Mouse (Mus musculus): ENCODE data around the gene Nr1i2. TPM values are rescaled to one million over a fixed set of nuclear protein-coding genes. Genes with fewer than 3 reads are reported as not detected.
"Not testable (repeated sequence)": the region's sequence is repeated elsewhere in the genome, so short reads cannot be mapped to it uniquely, and the experiment has no call there.

The Nr1i2 gene
- total RNA-seq, 2 experiments from 2014 or later = not detected

DNA sequence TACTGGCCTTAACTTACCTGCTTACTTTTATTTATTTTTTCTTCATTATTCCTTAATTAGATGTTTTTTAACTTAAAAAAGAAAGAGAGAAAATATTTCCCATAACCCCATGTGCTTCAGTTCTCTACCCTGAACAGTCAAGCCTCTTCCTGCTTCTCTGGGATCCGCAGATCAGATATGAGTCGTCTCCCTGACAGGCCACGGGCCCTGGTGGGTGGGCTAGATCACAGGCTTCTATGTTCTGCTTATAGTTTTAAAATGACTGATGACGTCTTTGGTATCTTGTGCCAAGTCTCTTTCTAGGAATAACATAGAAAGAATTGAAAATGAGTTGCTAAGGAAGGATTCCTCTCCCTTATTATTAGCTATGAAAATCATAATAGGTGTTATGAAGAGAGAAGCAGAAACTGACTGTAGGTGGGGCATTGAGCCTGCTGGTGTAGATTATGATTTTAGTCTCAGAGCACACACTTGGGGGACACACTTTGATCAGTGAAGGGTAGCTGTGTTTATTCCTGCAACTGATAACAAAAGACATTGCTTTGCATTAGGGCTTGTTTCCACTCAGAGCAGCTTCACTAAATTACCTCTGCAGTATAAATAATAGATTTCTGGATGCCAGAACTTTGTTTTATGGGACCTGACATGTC lies 57.6 kb downstream of the Nr1i2 start:
- no peak for ATAC-seq (replicated peaks; ENCODE audit: poor library complexity, severe bottlenecking)

DNA sequence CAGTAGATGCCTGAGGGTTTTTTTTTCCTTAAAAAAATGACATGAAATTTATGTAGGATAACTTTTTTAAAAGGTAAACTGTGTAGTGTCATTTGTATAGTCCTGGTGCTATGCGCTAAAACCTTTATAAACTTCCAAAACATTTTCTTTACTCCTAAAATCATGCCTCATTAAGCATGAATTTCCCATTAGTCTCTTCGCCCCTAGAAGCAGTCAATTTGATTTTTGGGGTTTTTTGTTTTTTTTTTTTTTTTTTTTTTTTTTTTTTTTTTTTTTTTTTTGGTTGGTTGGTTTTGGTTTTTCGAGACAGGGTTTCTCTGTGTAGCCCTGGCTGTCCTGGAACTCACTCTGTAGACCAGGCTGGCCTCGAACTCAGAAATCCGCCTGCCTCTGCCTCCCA lies 72.1 kb downstream of the Nr1i2 start:
- not testable (repeated sequence) for ATAC-seq (replicated peaks; ENCODE audit: poor library complexity, severe bottlenecking)

DNA sequence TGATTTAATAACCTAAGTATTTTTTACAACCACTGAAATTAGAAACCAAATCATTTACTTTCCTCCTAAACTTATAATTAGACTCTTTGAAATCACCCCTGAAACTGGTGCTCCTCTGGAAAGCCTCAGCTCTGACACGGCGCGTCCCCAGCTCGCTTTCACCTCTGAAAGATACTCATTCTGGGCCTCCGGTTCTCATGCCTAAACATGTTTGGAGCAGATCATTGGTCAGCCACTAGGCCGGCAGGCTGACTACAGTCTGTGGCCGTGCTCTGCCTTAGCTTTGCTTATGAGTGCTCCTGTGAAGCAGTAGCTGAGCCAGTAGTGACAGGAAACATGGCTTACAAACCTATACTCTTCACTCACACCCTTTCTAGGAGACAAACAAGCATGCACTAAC lies 89.4 kb downstream of the Nr1i2 start:
- ATAC-seq (replicated peaks; ENCODE audit: poor library complexity, severe bottlenecking) = no peak

Other genes starting within 250 kb of the Nr1i2 start
- gene Gsk3b, start 205.8 kb downstream of the Nr1i2 start, total RNA-seq (2014; fragmentation: Nextera tagmentation) = 46.8 and 50.9 TPM in 2 replicates
- 20.0 and 25.5 TPM in 2 replicates for gene Gsk3b, start 205.8 kb downstream of the Nr1i2 start, total RNA-seq (2017)
- gene Maats1, start 47.3 kb upstream of the Nr1i2 start, total RNA-seq (2014; fragmentation: Nextera tagmentation) = not detected in 2 replicates
- not detected in 2 replicates for gene Maats1, start 47.3 kb upstream of the Nr1i2 start, total RNA-seq (2017)
- gene Cox17, start 52.2 kb upstream of the Nr1i2 start, total RNA-seq (2014; fragmentation: Nextera tagmentation) = 124 and 168 TPM in 2 replicates
- gene Cox17, start 52.2 kb upstream of the Nr1i2 start, total RNA-seq (2017) = 185 and 260 TPM in 2 replicates
- gene Gm21987, start 52.2 kb upstream of the Nr1i2 start, total RNA-seq (2014; fragmentation: Nextera tagmentation) = not detected in 2 replicates
- gene Gm21987, start 52.2 kb upstream of the Nr1i2 start, total RNA-seq (2017) = not detected in 2 replicates
- not detected in 2 replicates for gene Popdc2, start 67.4 kb upstream of the Nr1i2 start, total RNA-seq (2014; fragmentation: Nextera tagmentation)
- gene Popdc2, start 67.4 kb upstream of the Nr1i2 start, total RNA-seq (2017) = not detected in 2 replicates
- gene Pla1a, start 138.3 kb upstream of the Nr1i2 start, total RNA-seq (2014; fragmentation: Nextera tagmentation) = not detected in 2 replicates
- gene Pla1a, start 138.3 kb upstream of the Nr1i2 start, total RNA-seq (2017) = not detected in 2 replicates
- gene Adprh, start 157.9 kb upstream of the Nr1i2 start, total RNA-seq (2014; fragmentation: Nextera tagmentation) = 18.9 and 31.5 TPM in 2 replicates
- 10.8 and 15.0 TPM in 2 replicates for gene Adprh, start 157.9 kb upstream of the Nr1i2 start, total RNA-seq (2017)
- 0.21 TPM in 1 of 2 replicates, not detected in the other for gene Cd80, start 160.7 kb upstream of the Nr1i2 start, total RNA-seq (2014; fragmentation: Nextera tagmentation)
- 0.52 TPM in 1 of 2 replicates, not detected in the other for gene Cd80, start 160.7 kb upstream of the Nr1i2 start, total RNA-seq (2017)
- gene Timmdc1, start 227.8 kb upstream of the Nr1i2 start, total RNA-seq (2014; fragmentation: Nextera tagmentation) = 13.7 and 15.0 TPM in 2 replicates
- gene Timmdc1, start 227.8 kb upstream of the Nr1i2 start, total RNA-seq (2017) = 31.5 and 33.1 TPM in 2 replicates